Mouse (Mus musculus): ENCODE results near the gene H1foo. TPM values are rescaled to one million over a fixed set of nuclear protein-coding genes. Genes with fewer than 3 reads are reported as not detected.

H1foo gene
- polyA plus RNA-seq, 1 experiment from 2014 or later = not detected

GRCm38 (mm10) chr6:115998758-115999157 lies 54.0 kb downstream of the H1foo start:
- H3K4me3 ChIP-seq (ENCODE audit: low read depth, low read length) = no peak overlapping the region
- no peaks in the 10 kb centered on the region for H3K9me3 ChIP-seq (ENCODE audit: control insufficient read depth, low read length)
- no peak overlapping the region for H3K9ac ChIP-seq (replicated peaks; ENCODE audit: low read depth, low read length)
- WGBS = 66% methylated on average over 7 of the region's 7 CpGs
- no peaks in the 10 kb centered on the region for H3K36me3 ChIP-seq (ENCODE audit: control insufficient read depth, insufficient read depth, low read length)
- no peak for ATAC-seq (ENCODE audit: low read depth)
- peaks cover 8% of the 10 kb centered on the region for H3K4me1 ChIP-seq (ENCODE audit: control insufficient read depth, insufficient read depth, low read length)
- H3K27ac ChIP-seq (ENCODE audit: low read depth, low read length) = no peak overlapping the region
- H3K4me2 ChIP-seq (ENCODE audit: low read depth, low read length) = no peak overlapping the region
- H3K27me3 ChIP-seq (ENCODE audit: control insufficient read depth, insufficient read depth, low read length) = peaks cover 8% of the 10 kb centered on the region

- Histone ChIP-seq H3K36me3 (ENCODE audit: control insufficient read depth, insufficient read depth, low read length) (no peaks in the 10 kb centered on the region), H3K27me3 (ENCODE audit: control insufficient read depth, insufficient read depth, low read length) (peaks cover 4% of the 10 kb centered on the region), H3K4me1 (ENCODE audit: control insufficient read depth, insufficient read depth, low read length) (peaks cover 6% of the 10 kb centered on the region; the same call in 1 of the 2 replicates), H3K4me2 (ENCODE audit: low read depth, low read length) (no peak overlapping the region), H3K4me3 (ENCODE audit: low read depth, low read length) (no peak overlapping the region), H3K27ac (ENCODE audit: low read depth, low read length) (no peak overlapping the region), H3K9me3 (ENCODE audit: control insufficient read depth, low read length) (no peaks in the 10 kb centered on the region), H3K9ac (replicated peaks; ENCODE audit: low read depth, low read length) (no peak overlapping the region)
- 93% methylated on average over 2 of the region's 2 CpGs for WGBS
- ATAC-seq (ENCODE audit: low read depth) = no peak
Observed at GRCm38 (mm10) chr6:115999227-115999626, 54.5 kb downstream of the H1foo start.

Other genes starting within 250 kb of the H1foo start
- 1.1 and 1.2 TPM in 2 replicates for gene Tmem40, start 182.5 kb upstream of the H1foo start, polyA plus RNA-seq (2014; fragmentation: Nextera tagmentation; extraction: Ambion mirVana)
- gene Cand2, start 170.4 kb upstream of the H1foo start, polyA plus RNA-seq (2014; fragmentation: Nextera tagmentation; extraction: Ambion mirVana) = 8.3 and 10.8 TPM in 2 replicates
- gene Rpl32, start 136.2 kb upstream of the H1foo start, polyA plus RNA-seq (2014; fragmentation: Nextera tagmentation; extraction: Ambion mirVana) = 1,065 and 1,071 TPM in 2 replicates
- 3.0 and 3.1 TPM in 2 replicates for gene Efcab12, start 106.5 kb upstream of the H1foo start, polyA plus RNA-seq (2014; fragmentation: Nextera tagmentation; extraction: Ambion mirVana)
- gene Mbd4, start 91.6 kb upstream of the H1foo start, polyA plus RNA-seq (2014; fragmentation: Nextera tagmentation; extraction: Ambion mirVana) = 8.4 and 10.8 TPM in 2 replicates
- gene Ift122, start 91.5 kb upstream of the H1foo start, polyA plus RNA-seq (2014; fragmentation: Nextera tagmentation; extraction: Ambion mirVana) = 27.8 and 28.3 TPM in 2 replicates
- 0.07 and 2.6 TPM in 2 replicates for gene Rho, start 13.2 kb upstream of the H1foo start, polyA plus RNA-seq (2014; fragmentation: Nextera tagmentation; extraction: Ambion mirVana)
- gene Plxnd1, start 50.1 kb downstream of the H1foo start, polyA plus RNA-seq (2014; fragmentation: Nextera tagmentation; extraction: Ambion mirVana) = 4.2 and 14.1 TPM in 2 replicates
- 27.2 and 28.4 TPM in 2 replicates for gene Tmcc1, start 248.5 kb downstream of the H1foo start, polyA plus RNA-seq (2014; fragmentation: Nextera tagmentation; extraction: Ambion mirVana)

Measured in neural tube, embryonic 14.5 days (tissue).